Mouse (Mus musculus) ES-E14 (cell line): ENCODE measurements around the gene Ctdsp2.

ENCODE experiments used
- CHD2 ChIP-seq: IDR thresholded peaks from 2 replicates; pipeline ENCODE4 v1.6.1; 2014; ENCODE audit warnings: mild to moderate bottlenecking, low read depth, low read length, inconsistent platforms
- HCFC1 ChIP-seq: IDR thresholded peaks from 2 replicates; pipeline ENCODE4 v1.6.1; 2012; ENCODE audit warnings: low read length, inconsistent platforms, borderline replicate concordance; ENCODE audit not compliant: insufficient read depth
- MAFK ChIP-seq: IDR thresholded peaks from 2 replicates; pipeline ENCODE4 v1.6.1; 2014; ENCODE audit warnings: mild to moderate bottlenecking, low read depth, low read length, inconsistent platforms; ENCODE audit not compliant: insufficient read depth

GRCm38 (mm10) chr10:126986541-126986961, 8.0 kb downstream of the Ctdsp2 start:
- TF ChIP-seq HCFC1 (no peak), MAFK (no peak), CHD2 (no peak)
